In genomic region chr6:29735689-29736451, GRCm38 (mm10) we compare ENCODE assay signal across 7 mouse cellular contexts. TPM values are rescaled to one million over a fixed set of nuclear protein-coding genes. Genes with fewer than 3 reads are reported as not detected.
DNase-seq lines count a peak whose midpoint lies in the region; ATAC-seq and TF ChIP-seq lines count a peak whose summit lies in the region.

No protein-coding gene starts in this region.

- no peaks in the 10 kb centered on the region for H3K9me3 ChIP-seq in forebrain, embryonic 14.5 days (replicated peaks; ENCODE audit: control insufficient read depth, low read length)
- H3K9me3 ChIP-seq in limb, embryonic 12.5 days, result no peaks in the 10 kb centered on the region
- H3K9me3 ChIP-seq in midbrain, embryonic 11.5 days (ENCODE audit: control insufficient read depth, low read length), result no peaks in the 10 kb centered on the region

- H3K4me1 ChIP-seq in forebrain, embryonic 14.5 days (ENCODE audit: control insufficient read depth, insufficient read depth, low read length), result no peaks in the 10 kb centered on the region
- peaks cover 30% of the 10 kb centered on the region for H3K4me1 ChIP-seq in limb, embryonic 12.5 days (replicated peaks)
- H3K4me1 ChIP-seq in midbrain, embryonic 11.5 days (ENCODE audit: control insufficient read depth, insufficient read depth, low read length), result peaks cover 7% of the 10 kb centered on the region
- peaks cover 20% of the 10 kb centered on the region for H3K4me1 ChIP-seq in thymus, adult 2 months (replicated peaks; ENCODE audit: control insufficient read depth, insufficient read depth, low read length)

- H3K36me3 ChIP-seq in forebrain, embryonic 14.5 days (ENCODE audit: control insufficient read depth, insufficient read depth, low read length), result peaks cover 2% of the 10 kb centered on the region; the same call in 1 of the 2 replicates
- peaks cover 20% of the 10 kb centered on the region for H3K36me3 ChIP-seq in limb, embryonic 12.5 days
- no peaks in the 10 kb centered on the region for H3K36me3 ChIP-seq in midbrain, embryonic 11.5 days (ENCODE audit: control insufficient read depth, insufficient read depth, low read length)
- no peaks in the 10 kb centered on the region for H3K36me3 ChIP-seq in thymus, adult 2 months (ENCODE audit: control insufficient read depth, insufficient read depth, low read length)

- no peak for TF ChIP-seq CTCF in thymus, adult 2 months (IDR thresholded peaks at IDR 0.05; ENCODE audit: borderline replicate concordance, control insufficient read depth, extremely low read depth, insufficient read depth, low read length, poor library complexity)

- 0 out of 2 replicates have a peak, but pooled peaks have one; percentile 11 for TF ChIP-seq POLR2A in thymus, adult 2 months (IDR thresholded peaks at IDR 0.05; ENCODE audit: control insufficient read depth, extremely low read depth, insufficient read depth, low read length, poor library complexity)

- peak; percentile 83 for ATAC-seq in forebrain, embryonic 14.5 days
- peak; percentile 63 to 77 for ATAC-seq in hematopoietic stem cell, adult 5-6 weeks (replicated peaks in 1 of 2; ENCODE audit: insufficient read depth in 1 of 2, low FRiP score in 2 of 2, low TSS enrichment in 1 of 2, low read depth in 1 of 2, poor library complexity in 2 of 2, severe bottlenecking in 2 of 2)
- peak; percentile 33; the same call in 1 of the 2 replicates for ATAC-seq in limb, embryonic 12.5 days (ENCODE audit: insufficient number of reproducible peaks, insufficient read depth, low FRiP score, low TSS enrichment, low read depth)
- ATAC-seq in midbrain, embryonic 11.5 days (ENCODE audit: low FRiP score), result peak; percentile 84

- under 1% methylated on average over 72 of the region's 75 CpGs for WGBS in forebrain, embryonic 14.5 days
- WGBS in limb, embryonic 12.5 days, result under 1% methylated on average over 75 of the region's 75 CpGs
- WGBS in midbrain, embryonic 11.5 days, result under 1% methylated on average over 73 of the region's 75 CpGs
- whole genome bisulfite sequencing in thymus, adult 2 months, result under 1% methylated on average over 74 of the region's 75 CpGs

- peak overlapping the region; percentile 80 for H3K4me2 ChIP-seq in forebrain, embryonic 14.5 days (ENCODE audit: low read length)
- H3K4me2 ChIP-seq in limb, embryonic 12.5 days, result peak overlapping the region; percentile 92
- peak overlapping the region; percentile 67 for H3K4me2 ChIP-seq in midbrain, embryonic 11.5 days

- H3K4me3 ChIP-seq in forebrain, embryonic 14.5 days (ENCODE audit: low read depth, low read length), result peak overlapping the region; percentile 83
- H3K4me3 ChIP-seq in limb, embryonic 12.5 days (replicated peaks), result peak overlapping the region; percentile 95
- H3K4me3 ChIP-seq in midbrain, embryonic 11.5 days (ENCODE audit: low read depth, low read length), result peak overlapping the region; percentile 96
- H3K4me3 ChIP-seq in thymus, adult 2 months (ENCODE audit: control insufficient read depth, insufficient read depth, low read length), result peak overlapping the region; percentile 67

- peak overlapping the region; percentile 94 for H3K9ac ChIP-seq in forebrain, embryonic 14.5 days (ENCODE audit: low read length)
- peak overlapping the region; percentile 96 for H3K9ac ChIP-seq in limb, embryonic 12.5 days (replicated peaks)
- H3K9ac ChIP-seq in midbrain, embryonic 11.5 days (ENCODE audit: low read length), result peak overlapping the region; percentile 99

- H3K27me3 ChIP-seq in forebrain, embryonic 14.5 days (replicated peaks; ENCODE audit: control insufficient read depth, insufficient read depth, low read length), result no peaks in the 10 kb centered on the region
- H3K27me3 ChIP-seq in limb, embryonic 12.5 days, result no peaks in the 10 kb centered on the region
- no peaks in the 10 kb centered on the region for H3K27me3 ChIP-seq in midbrain, embryonic 11.5 days (ENCODE audit: control insufficient read depth, insufficient read depth, low read length)
- H3K27me3 ChIP-seq in thymus, adult 2 months (ENCODE audit: control insufficient read depth, insufficient read depth, low read length), result no peaks in the 10 kb centered on the region

- peak overlapping the region; percentile 89 for H3K27ac ChIP-seq in forebrain, embryonic 14.5 days (ENCODE audit: low read depth, low read length)
- H3K27ac ChIP-seq in limb, embryonic 12.5 days, result peak overlapping the region; percentile 98
- H3K27ac ChIP-seq in midbrain, embryonic 11.5 days (ENCODE audit: low read depth, low read length), result peak overlapping the region; percentile 91
- no peak overlapping the region for H3K27ac ChIP-seq in thymus, adult 2 months (ENCODE audit: control insufficient read depth, insufficient read depth, low read length)

- DNase-seq in MN1 (ENCODE audit: low spot score), result peak; percentile 25
- peak; percentile 67 for DNase-seq in adrenal gland, postnatal 25 days
- peak; percentile 60 for DNase-seq in forebrain, embryonic 14.5 days (ENCODE audit: low spot score)
- peak; percentile 98 for DNase-seq in midbrain, embryonic 11.5 days (ENCODE audit: low spot score, missing footprints)
- DNase-seq in thymus, adult 2 months, result peak; percentile 52

RNA-seq across cellular contexts. Expression of gene Smo, which starts 0.6 kb away (rescaled TPM):
- 42.9 and 51.2 TPM in 2 replicates for total RNA-seq in adrenal gland, postnatal 25 days (2021)
- polyA plus RNA-seq in forebrain, embryonic 14.5 days (2014; fragmentation: Nextera tagmentation; extraction: Ambion mirVana), result 9.7 and 10.4 TPM in 2 replicates
- 32.4 and 37.9 TPM in 2 replicates for total RNA-seq in hematopoietic stem cell, adult 5-6 weeks (2017)
- polyA plus RNA-seq in limb, embryonic 12.5 days (2016; fragmentation: Nextera tagmentation; extraction: Ambion mirVana), result 58.7 and 71.4 TPM in 2 replicates
- polyA plus RNA-seq in midbrain, embryonic 11.5 days (2014; fragmentation: Nextera tagmentation; extraction: Ambion mirVana), result 38.6 and 44.5 TPM in 2 replicates
- polyA plus RNA-seq in thymus, adult 2 months (2012; rRNA removed), result 48.9 and 51.4 TPM in 2 replicates

RNA-seq across cellular contexts. Expression of gene Ahcyl2, which starts 31.9 kb away (rescaled TPM):
- 137 and 156 TPM in 2 replicates for total RNA-seq in adrenal gland, postnatal 25 days (2021)
- 8.6 and 11.5 TPM in 2 replicates for polyA plus RNA-seq in forebrain, embryonic 14.5 days (2014; fragmentation: Nextera tagmentation; extraction: Ambion mirVana)
- total RNA-seq in hematopoietic stem cell, adult 5-6 weeks (2017), result 18.3 and 53.2 TPM in 2 replicates
- 23.8 and 23.9 TPM in 2 replicates for polyA plus RNA-seq in limb, embryonic 12.5 days (2016; fragmentation: Nextera tagmentation; extraction: Ambion mirVana)
- polyA plus RNA-seq in midbrain, embryonic 11.5 days (2014; fragmentation: Nextera tagmentation; extraction: Ambion mirVana), result 11.3 and 11.8 TPM in 2 replicates
- polyA plus RNA-seq in thymus, adult 2 months (2012; rRNA removed), result 35.3 and 44.1 TPM in 2 replicates

RNA-seq across cellular contexts. Expression of gene Tspan33, which starts 41.8 kb away (rescaled TPM):
- 1.2 and 1.3 TPM in 2 replicates for total RNA-seq in adrenal gland, postnatal 25 days (2021)
- polyA plus RNA-seq in forebrain, embryonic 14.5 days (2014; fragmentation: Nextera tagmentation; extraction: Ambion mirVana), result 2.2 TPM in 2 replicates
- total RNA-seq in hematopoietic stem cell, adult 5-6 weeks (2017), result 4.7 and 6.5 TPM in 2 replicates
- 5.2 and 6.2 TPM in 2 replicates for polyA plus RNA-seq in limb, embryonic 12.5 days (2016; fragmentation: Nextera tagmentation; extraction: Ambion mirVana)
- polyA plus RNA-seq in midbrain, embryonic 11.5 days (2014; fragmentation: Nextera tagmentation; extraction: Ambion mirVana), result 4.9 and 6.8 TPM in 2 replicates
- polyA plus RNA-seq in thymus, adult 2 months (2012; rRNA removed), result 4.6 and 6.1 TPM in 2 replicates

Comparison
In these comparisons a context has a peak if more than half of its experiments do, and no peak if none do; other contexts are left out.
1. DNase-seq: peak in every context shown above with its lines; median percentile 98 in midbrain, embryonic 11.5 days; 67 in adrenal gland, postnatal 25 days; 60 in forebrain, embryonic 14.5 days; 52 in thymus, adult 2 months; 25 in MN1.
2. ATAC-seq: peak in every context shown above with its lines; median percentile 84 in midbrain, embryonic 11.5 days; 83 in forebrain, embryonic 14.5 days; 70 in hematopoietic stem cell, adult 5-6 weeks; 33 in limb, embryonic 12.5 days.